Mouse (Mus musculus): ENCODE measurements around the gene Ncoa3.

- TF ChIP-seq CTCF (IDR thresholded peaks at IDR 0.05; ENCODE audit: borderline replicate concordance, extremely low read depth, insufficient read depth, insufficient read length) (no peak), POLR2A (IDR thresholded peaks at IDR 0.05; ENCODE audit: borderline replicate concordance, extremely low read depth, insufficient read depth, insufficient read length, poor library complexity, severe bottlenecking) (no peak)
Observed at GRCm38 (mm10) chr2:166098292-166098933, 106.0 kb downstream of the Ncoa3 start.
